Mouse (Mus musculus) liver, embryonic 13.5 days (tissue): ENCODE results near the gene Rad51c. TPM values are rescaled to one million over a fixed set of nuclear protein-coding genes. Genes with fewer than 3 reads are reported as not detected.
"Not testable (repeated sequence)": the region's sequence is repeated elsewhere in the genome, so short reads cannot be mapped to it uniquely, and the experiment has no call there.

Experiments used
- ATAC-seq: fragments of 200-750 bp; cut with Nextera tagmentation; 2 replicates; pipeline ENCODE4 v1.8.0; 2017; ENCODE audit warnings: low read depth, mild to moderate bottlenecking, moderate number of reproducible peaks, moderate library complexity
- DNase-seq: peaks from one replicate; pipeline ENCODE4 v3.0.0; 2022
- H3K27ac ChIP-seq: fragments of 300-500 bp; sonication (generic); 2 replicates; pipeline ENCODE4 v1.5.1; 2015; ENCODE audit warnings: moderate library complexity, mild to moderate bottlenecking, inconsistent platforms
- H3K27me3 ChIP-seq: fragments of 300-500 bp; sonication (generic); 2 replicates; pipeline ENCODE4 v1.6.1; 2015; ENCODE audit warnings: mild to moderate bottlenecking, inconsistent platforms
- H3K36me3 ChIP-seq: fragments of 300-500 bp; sonication (generic); 2 replicates; pipeline ENCODE4 v1.6.1; 2015; ENCODE audit warnings: mild to moderate bottlenecking, inconsistent platforms
- H3K4me1 ChIP-seq: fragments of 300-500 bp; sonication (generic); replicated peaks from 2 replicates; pipeline ENCODE4 v1.6.1; 2015; ENCODE audit warnings: inconsistent platforms
- H3K4me2 ChIP-seq: fragments of 300-500 bp; sonication (generic); 2 replicates; pipeline ENCODE4 v1.6.1; 2015; ENCODE audit warnings: inconsistent platforms, mild to moderate bottlenecking, moderate library complexity
- H3K4me3 ChIP-seq: fragments of 300-500 bp; sonication (generic); replicated peaks from 2 replicates; pipeline ENCODE4 v1.5.1; 2015; ENCODE audit warnings: mild to moderate bottlenecking, inconsistent platforms
- H3K9ac ChIP-seq: fragments of 300-500 bp; sonication (generic); 2 replicates; pipeline ENCODE4 v1.6.1; 2015; ENCODE audit warnings: mild to moderate bottlenecking, inconsistent platforms
- H3K9me3 ChIP-seq: fragments of 300-500 bp; sonication (generic); replicated peaks from 2 replicates; pipeline ENCODE4 v1.6.1; 2016; ENCODE audit warnings: inconsistent platforms
- WGBS: fragments of 180-500 bp; shearing (Covaris S2); methylation state at CpG from one replicate; pipeline ENCODE4 v1.1.7; 2015; ENCODE audit not compliant: insufficient replicate concordance; 5-methylcytosine and 5-hydroxymethylcytosine counted together
- polyA plus RNA-seq: library from polyadenylated mRNA; unstranded; fragments of >200 nt; fragmentation: Nextera tagmentation; extraction: Ambion mirVana; gene quantifications from 2 replicates; pipeline ENCODE4 v1.2.1, GENCODE M21; 2015

Gene Rad51c
- polyA plus RNA-seq, result 5.0 and 5.6 TPM in 2 replicates

DNA sequence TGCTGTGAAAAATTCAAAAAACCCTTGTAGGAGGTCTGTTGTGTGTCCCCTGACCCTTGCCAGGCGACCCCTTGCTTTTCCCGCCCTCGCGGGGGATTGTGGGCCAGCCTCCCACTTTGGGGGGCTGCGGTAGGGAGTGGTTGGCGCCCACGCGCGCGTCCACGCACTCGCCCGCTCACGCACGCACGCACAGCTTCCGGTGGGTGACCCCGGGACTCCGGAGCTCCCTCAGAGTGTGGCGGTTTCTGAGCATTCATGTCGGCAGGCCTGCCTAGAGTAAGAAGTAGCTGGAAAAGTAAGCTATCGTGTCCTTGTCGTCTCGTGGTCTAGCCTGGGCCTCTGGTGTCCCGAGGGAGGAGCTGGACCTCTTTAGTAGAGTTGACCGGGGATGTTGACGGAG lies at the start of gene Rad51c, which contains the start of gene Tex14:
TSS of gene Rad51c (minus strand) at position 79 of the 400 bp plus-strand sequence.
TSS of gene Tex14 (plus strand) at position 190 of the 400 bp plus-strand sequence.
- 73% methylated on average over 27 of the region's 27 CpGs for WGBS
- ATAC-seq, result peak; percentile 6; the same call in 1 of the 2 replicates

GRCm38 (mm10) chr11:87454035-87454690 lies 49.4 kb upstream of the Rad51c start:
- Histone ChIP-seq H3K9ac (0 out of 2 replicates have a peak overlapping the region, but pooled peaks have one; percentile 7), H3K27ac (no peak overlapping the region), H3K9me3 (no peaks in the 10 kb centered on the region), H3K27me3 (no peaks in the 10 kb centered on the region), H3K4me1 (peaks cover 22% of the 10 kb centered on the region), H3K4me3 (no peak overlapping the region), H3K36me3 (no peaks in the 10 kb centered on the region), H3K4me2 (no peak overlapping the region)
- 55% methylated on average over 2 of the region's 2 CpGs for WGBS
- no peak for DNase-seq
- no peak for ATAC-seq

More for the DNA sequence above, at the start of gene Rad51c, which contains the start of gene Tex14:
- Histone ChIP-seq H3K27me3 (no peaks in the 10 kb centered on the region), H3K4me1 (peaks cover 17% of the 10 kb centered on the region), H3K9ac (peak within 1 kb of the TSS; percentile 75), H3K27ac (peak within 1 kb of the TSS; percentile 89), H3K4me2 (peak within 1 kb of the TSS; percentile 86), H3K9me3 (no peaks in the 10 kb centered on the region), H3K36me3 (no peaks in the 10 kb centered on the region), H3K4me3 (peak within 1 kb of the TSS; percentile 69)
- no peak for DNase-seq

DNA sequence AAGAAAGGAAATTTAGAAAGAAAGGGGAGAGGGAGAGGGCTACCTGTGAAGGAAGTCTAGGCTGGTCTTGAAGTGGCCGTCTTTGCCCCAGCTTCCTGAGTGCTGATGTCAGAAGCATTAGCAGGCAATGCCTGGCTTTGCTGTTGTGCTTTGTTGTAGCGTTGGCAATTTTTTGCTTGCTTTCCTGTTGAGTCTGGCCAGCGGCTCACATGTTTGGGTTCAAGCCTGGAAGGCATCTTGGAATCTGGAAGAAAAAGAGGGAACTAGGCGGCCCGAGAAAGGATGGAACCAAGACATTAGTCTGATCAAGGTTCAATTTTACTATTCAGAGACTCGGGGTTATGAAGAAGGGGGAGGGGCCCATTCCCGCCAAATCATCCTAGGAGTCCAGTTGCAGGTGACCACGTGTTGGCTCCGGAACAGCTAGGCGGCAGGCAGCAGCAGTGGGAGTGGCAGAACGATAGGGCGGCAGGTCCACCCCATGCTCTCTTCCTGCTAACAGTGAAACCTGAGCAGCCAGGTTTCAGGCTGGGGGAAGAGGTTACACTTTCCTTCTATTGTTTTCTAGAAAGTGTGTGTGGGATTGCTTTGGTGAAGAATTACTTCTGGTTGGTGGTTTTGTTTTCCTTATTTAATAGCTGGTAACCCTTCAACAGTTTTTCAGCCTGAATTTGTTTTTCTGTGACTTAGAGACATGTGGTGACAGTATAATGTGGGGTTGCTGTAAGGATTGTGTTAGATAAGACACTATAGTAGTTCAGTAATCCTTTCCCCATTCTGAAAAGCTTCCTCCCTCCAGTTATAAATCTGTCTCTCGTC lies 48.7 kb upstream of the Rad51c start:
- H3K27me3 ChIP-seq, result no peaks in the 10 kb centered on the region
- peak overlapping the region; percentile 51; the same call in 1 of the 2 replicates for H3K9ac ChIP-seq
- peaks cover 22% of the 10 kb centered on the region for H3K4me1 ChIP-seq
- WGBS, result 15% methylated on average over 13 of the region's 13 CpGs
- no peak for ATAC-seq
- no peaks in the 10 kb centered on the region for H3K36me3 ChIP-seq
- H3K9me3 ChIP-seq, result no peaks in the 10 kb centered on the region
- H3K27ac ChIP-seq, result no peak overlapping the region; the same call in 1 of the 2 replicates
- H3K4me2 ChIP-seq, result no peak overlapping the region
- no peak overlapping the region for H3K4me3 ChIP-seq
- DNase-seq, result no peak

DNA sequence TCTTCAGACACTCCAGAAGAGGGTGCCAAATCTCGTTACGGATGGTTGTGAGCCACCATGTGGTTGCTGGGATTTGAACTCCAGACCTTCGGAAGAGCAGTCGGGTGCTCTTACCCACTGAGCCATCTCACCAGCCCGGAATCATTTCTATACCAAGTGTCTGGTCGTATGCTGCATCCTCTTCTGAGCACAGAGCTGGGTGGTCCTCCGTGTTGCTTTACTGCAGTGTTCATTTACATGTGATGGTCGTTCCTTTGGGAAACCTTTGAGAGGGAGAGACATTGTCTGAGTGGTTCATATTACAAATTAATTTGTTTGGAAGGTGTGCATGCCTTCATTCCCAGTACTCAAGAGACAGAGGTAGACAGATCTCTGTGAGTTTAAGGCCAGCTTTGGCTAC lies 48.0 kb upstream of the Rad51c start:
- not testable (repeated sequence) for H3K36me3 ChIP-seq, ATAC-seq, H3K4me2 ChIP-seq, H3K27ac ChIP-seq, H3K4me3 ChIP-seq, H3K9me3 ChIP-seq, H3K27me3 ChIP-seq, DNase-seq
- Histone ChIP-seq H3K4me1 (peaks cover 25% of the 10 kb centered on the region), H3K9ac (peak overlapping the region; percentile 51; the same call in 1 of the 2 replicates)
- 62% methylated on average over 8 of the region's 8 CpGs for whole genome bisulfite sequencing

DNA sequence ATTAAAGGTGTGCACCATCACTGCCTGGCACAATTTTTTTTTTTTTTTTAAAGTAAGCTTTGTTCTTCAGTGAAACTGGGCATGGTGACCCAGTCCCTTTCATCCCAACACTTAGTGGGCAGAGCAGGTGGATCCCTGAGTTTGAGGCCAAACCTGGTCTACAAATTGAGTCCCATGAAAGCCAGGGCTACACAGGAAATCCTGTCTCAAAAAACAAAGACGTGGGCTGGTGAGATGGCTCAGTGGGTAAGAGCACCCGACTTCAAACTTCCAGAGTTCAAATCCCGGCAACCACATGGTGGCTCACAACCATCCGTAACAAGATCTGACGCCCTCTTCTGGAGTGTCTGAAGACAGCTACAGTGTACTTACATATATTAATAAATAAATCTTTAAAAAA lies 45.1 kb upstream of the Rad51c start:
- not testable (repeated sequence) for H3K4me2 ChIP-seq
- WGBS, result 35% methylated on average over 5 of the region's 5 CpGs
- peak overlapping the region; percentile 87 for H3K27ac ChIP-seq

DNA sequence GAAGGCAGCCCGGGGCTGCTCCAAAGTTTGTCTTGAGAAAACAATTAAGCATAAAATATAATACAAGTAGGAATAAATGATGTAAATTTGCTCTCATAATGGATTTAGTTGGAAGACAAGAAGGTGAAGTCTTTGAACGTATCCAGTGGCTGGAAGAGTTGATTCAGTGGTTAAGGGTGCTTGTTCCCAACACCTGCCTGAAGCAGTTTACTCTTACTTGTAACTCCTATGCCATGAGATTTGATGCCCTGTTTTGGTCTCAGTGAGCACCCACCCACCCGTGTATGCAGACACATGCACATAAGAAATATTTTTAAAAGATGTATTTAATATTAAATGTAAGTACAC lies 44.4 kb upstream of the Rad51c start:
- Histone ChIP-seq H3K9ac (peak overlapping the region; percentile 2; the same call in 1 of the 2 replicates), H3K4me3 (no peak overlapping the region), H3K27ac (peak overlapping the region; percentile 87), H3K9me3 (no peaks in the 10 kb centered on the region), H3K4me2 (no peak overlapping the region), H3K36me3 (no peaks in the 10 kb centered on the region), H3K4me1 (peaks cover 45% of the 10 kb centered on the region), H3K27me3 (no peaks in the 10 kb centered on the region)
- WGBS, result 8% methylated on average over 3 of the region's 3 CpGs
- DNase-seq (no peak), ATAC-seq (no peak)

More for the DNA sequence above, 45.1 kb upstream of the Rad51c start:
- DNase-seq, H3K4me3 ChIP-seq, H3K36me3 ChIP-seq, H3K9me3 ChIP-seq, H3K9ac ChIP-seq, H3K27me3 ChIP-seq, ATAC-seq: not testable (repeated sequence)
- H3K4me1 ChIP-seq, result peaks cover 40% of the 10 kb centered on the region

- peak overlapping the region; percentile 2; the same call in 1 of the 2 replicates for H3K9ac ChIP-seq
- DNase-seq (peak; percentile 63), ATAC-seq (peak; percentile 89)
- WGBS, result under 1% methylated on average over 6 of the region's 32 CpGs
- H3K9me3 ChIP-seq, H3K4me2 ChIP-seq, H3K4me3 ChIP-seq, H3K27me3 ChIP-seq, H3K36me3 ChIP-seq: not testable (repeated sequence)
- peaks cover 42% of the 10 kb centered on the region for H3K4me1 ChIP-seq
- H3K27ac ChIP-seq, result peak overlapping the region; percentile 87
Measured at GRCm38 (mm10) chr11:87448476-87449199, 43.9 kb upstream of the Rad51c start.

- H3K4me2 ChIP-seq, result peak overlapping the region; percentile 66
- H3K4me1 ChIP-seq, result peaks cover 36% of the 10 kb centered on the region
- not testable (repeated sequence) for H3K27me3 ChIP-seq, H3K9me3 ChIP-seq, H3K36me3 ChIP-seq
- peak overlapping the region; percentile 46 for H3K4me3 ChIP-seq
- DNase-seq (peak; percentile 88), ATAC-seq (peak; percentile 81)
- H3K9ac ChIP-seq, result peak overlapping the region; percentile 61
- under 1% methylated on average over 32 of the region's 34 CpGs for WGBS
- H3K27ac ChIP-seq, result peak overlapping the region; percentile 60
Measured at GRCm38 (mm10) chr11:87448081-87448475, 43.3 kb upstream of the Rad51c start.

GRCm38 (mm10) chr11:87447429-87447828 lies 42.7 kb upstream of the Rad51c start:
- DNase-seq (no peak), ATAC-seq (no peak)
- H3K9me3 ChIP-seq, result no peaks in the 10 kb centered on the region
- no peak overlapping the region; the same call in 1 of the 2 replicates for H3K27ac ChIP-seq
- no peak overlapping the region; the same call in 1 of the 2 replicates for H3K4me2 ChIP-seq
- no peaks in the 10 kb centered on the region for H3K27me3 ChIP-seq
- H3K4me3 ChIP-seq, result no peak overlapping the region
- H3K9ac ChIP-seq, result peak overlapping the region; percentile 61
- peaks cover 36% of the 10 kb centered on the region for H3K4me1 ChIP-seq
- H3K36me3 ChIP-seq, result no peaks in the 10 kb centered on the region

GRCm38 (mm10) chr11:87446159-87446558 lies 41.4 kb upstream of the Rad51c start:
- H3K4me1 ChIP-seq, result peaks cover 44% of the 10 kb centered on the region
- H3K27ac ChIP-seq, result no peak overlapping the region
- H3K9ac ChIP-seq, result no peak overlapping the region
- no peaks in the 10 kb centered on the region for H3K9me3 ChIP-seq
- H3K27me3 ChIP-seq, result no peaks in the 10 kb centered on the region
- no peak for DNase-seq
- H3K4me2 ChIP-seq, result no peak overlapping the region
- H3K36me3 ChIP-seq, result no peaks in the 10 kb centered on the region
- ATAC-seq, result no peak
- H3K4me3 ChIP-seq, result no peak overlapping the region
- WGBS, result 75% methylated on average over 3 of the region's 3 CpGs

GRCm38 (mm10) chr11:87445593-87445992 lies 40.8 kb upstream of the Rad51c start:
- not testable (repeated sequence) for ATAC-seq
- 40% methylated on average over 4 of the region's 4 CpGs for WGBS

More at GRCm38 (mm10) chr11:87445593-87445992, 40.8 kb upstream of the Rad51c start:
- not testable (repeated sequence) for H3K9me3 ChIP-seq, H3K9ac ChIP-seq, H3K27ac ChIP-seq, H3K36me3 ChIP-seq, DNase-seq, H3K4me2 ChIP-seq, H3K27me3 ChIP-seq, H3K4me3 ChIP-seq
- peaks cover 44% of the 10 kb centered on the region for H3K4me1 ChIP-seq
